Mouse (Mus musculus) intestine, postnatal 0 days (tissue): ENCODE results near the gene Ebf1. TPM values are rescaled to one million over a fixed set of nuclear protein-coding genes. Genes with fewer than 3 reads are reported as not detected.

Experiments used
- ATAC-seq: fragments of 200-750 bp; cut with Nextera tagmentation; 2 replicates; pipeline ENCODE4 v1.8.0; 2017; ENCODE audit warnings: mild to moderate bottlenecking, moderate TSS enrichment, moderate library complexity
- H3K27ac ChIP-seq: fragments of 300-500 bp; sonication (generic); 2 replicates; pipeline ENCODE4 v1.5.1; 2014; ENCODE audit warnings: mild to moderate bottlenecking, low read depth, low read length, moderate library complexity
- H3K27me3 ChIP-seq: fragments of 300-500 bp; sonication (generic); replicated peaks from 2 replicates; pipeline ENCODE4 v1.6.1; 2014; ENCODE audit warnings: low read length, mixed read lengths; ENCODE audit not compliant: control insufficient read depth, insufficient read depth
- H3K36me3 ChIP-seq: fragments of 300-500 bp; sonication (generic); 2 replicates; pipeline ENCODE4 v1.6.1; 2014; ENCODE audit warnings: mild to moderate bottlenecking, moderate library complexity; ENCODE audit not compliant: control insufficient read depth, insufficient read depth
- H3K4me1 ChIP-seq: fragments of 300-500 bp; sonication (generic); replicated peaks from 2 replicates; pipeline ENCODE4 v1.6.1; 2014; ENCODE audit warnings: antibody characterized with exemption, low read length, mixed read lengths; ENCODE audit not compliant: control insufficient read depth, insufficient read depth
- H3K4me2 ChIP-seq: fragments of 300-500 bp; sonication (generic); replicated peaks from 2 replicates; pipeline ENCODE4 v1.6.1; 2014; ENCODE audit warnings: low read depth, mild to moderate bottlenecking, moderate library complexity
- H3K4me3 ChIP-seq: fragments of 300-500 bp; sonication (generic); 2 replicates; pipeline ENCODE4 v1.5.1; 2014; ENCODE audit warnings: low read depth, low read length
- H3K9ac ChIP-seq: fragments of 300-500 bp; sonication (generic); 2 replicates; pipeline ENCODE4 v1.6.1; 2014; ENCODE audit warnings: mild to moderate bottlenecking, low read depth, low read length
- H3K9me3 ChIP-seq: fragments of 300-500 bp; sonication (generic); 2 replicates; pipeline ENCODE4 v1.6.1; 2016; ENCODE audit warnings: mixed run types; ENCODE audit not compliant: control insufficient read depth
- CTCF ChIP-seq: sonication (generic); IDR thresholded peaks from 2 replicates; pipeline ENCODE4 v1.5.1; 2016; ENCODE audit warnings: low read depth, mild to moderate bottlenecking, control low read depth, antibody characterized with exemption, moderate library complexity
- WGBS: fragments of 180-500 bp; shearing (Covaris S2); extraction: QIAGEN DNeasy Blood & Tissue Kit; methylation state at CpG from one replicate; pipeline ENCODE4 v1.1.7; 2014; 5-methylcytosine and 5-hydroxymethylcytosine counted together
- polyA plus RNA-seq: library from polyadenylated mRNA; unstranded; fragments of >200 nt; fragmentation: Nextera tagmentation; extraction: Ambion mirVana; gene quantifications from 2 replicates; pipeline ENCODE4 v1.2.1, GENCODE M21; 2015

The Ebf1 gene
- polyA plus RNA-seq, 1 experiment from 2014 or later: 4.0 TPM

- Histone ChIP-seq H3K4me3 (no peak overlapping the region), H3K27ac (no peak overlapping the region), H3K36me3 (no peaks in the 10 kb centered on the region), H3K9ac (no peak overlapping the region), H3K9me3 (no peaks in the 10 kb centered on the region), H3K27me3 (no peaks in the 10 kb centered on the region), H3K4me1 (no peaks in the 10 kb centered on the region), H3K4me2 (no peak overlapping the region)
- 78% methylated on average over 7 of the region's 7 CpGs for WGBS
- TF ChIP-seq CTCF: no peak
- ATAC-seq: no peak
Observed at GRCm38 (mm10) chr11:44763992-44764835, 147.1 kb downstream of the Ebf1 start.

- ATAC-seq: no peak
- Histone ChIP-seq H3K36me3 (no peaks in the 10 kb centered on the region), H3K9ac (no peak overlapping the region), H3K4me1 (no peaks in the 10 kb centered on the region), H3K4me3 (no peak overlapping the region), H3K27ac (no peak overlapping the region), H3K9me3 (no peaks in the 10 kb centered on the region), H3K27me3 (no peaks in the 10 kb centered on the region), H3K4me2 (no peak overlapping the region)
- 79% methylated on average over 11 of the region's 11 CpGs for WGBS
- no peak for TF ChIP-seq CTCF
Observed at GRCm38 (mm10) chr11:44764988-44765387, 147.9 kb downstream of the Ebf1 start.

- TF ChIP-seq CTCF: no peak
- Histone ChIP-seq H3K4me2 (no peak overlapping the region), H3K27me3 (no peaks in the 10 kb centered on the region), H3K9me3 (no peaks in the 10 kb centered on the region), H3K9ac (no peak overlapping the region), H3K36me3 (no peaks in the 10 kb centered on the region), H3K4me1 (no peaks in the 10 kb centered on the region), H3K4me3 (no peak overlapping the region), H3K27ac (no peak overlapping the region)
- WGBS: 43% methylated on average over 5 of the region's 5 CpGs
- no peak for ATAC-seq
Observed at GRCm38 (mm10) chr11:44766246-44766645, 149.1 kb downstream of the Ebf1 start.

- no peak for ATAC-seq
- no peak overlapping the region for H3K27ac ChIP-seq
- H3K9ac ChIP-seq: no peak overlapping the region
- WGBS: 38% methylated on average over 3 of the region's 3 CpGs
- H3K9me3 ChIP-seq: no peaks in the 10 kb centered on the region
- H3K4me3 ChIP-seq: no peak overlapping the region
- TF ChIP-seq CTCF: no peak
- H3K36me3 ChIP-seq: no peaks in the 10 kb centered on the region
- no peaks in the 10 kb centered on the region for H3K4me1 ChIP-seq
- H3K27me3 ChIP-seq: no peaks in the 10 kb centered on the region
- no peak overlapping the region for H3K4me2 ChIP-seq
Observed at GRCm38 (mm10) chr11:44767322-44767721, 150.2 kb downstream of the Ebf1 start.

GRCm38 (mm10) chr11:44768346-44768745 lies 151.2 kb downstream of the Ebf1 start:
- Histone ChIP-seq H3K4me2 (no peak overlapping the region), H3K27ac (no peak overlapping the region), H3K4me1 (no peaks in the 10 kb centered on the region), H3K27me3 (no peaks in the 10 kb centered on the region), H3K36me3 (no peaks in the 10 kb centered on the region), H3K9me3 (no peaks in the 10 kb centered on the region), H3K9ac (no peak overlapping the region), H3K4me3 (no peak overlapping the region)
- WGBS: 68% methylated on average over 5 of the region's 5 CpGs
- TF ChIP-seq CTCF: no peak
- no peak for ATAC-seq

GRCm38 (mm10) chr11:44770989-44771564 lies 154.0 kb downstream of the Ebf1 start:
- Histone ChIP-seq H3K4me3 (no peak overlapping the region), H3K27ac (no peak overlapping the region), H3K27me3 (no peaks in the 10 kb centered on the region), H3K36me3 (no peaks in the 10 kb centered on the region), H3K4me1 (no peaks in the 10 kb centered on the region), H3K9ac (no peak overlapping the region), H3K4me2 (no peak overlapping the region), H3K9me3 (no peaks in the 10 kb centered on the region)
- no peak for TF ChIP-seq CTCF
- ATAC-seq: no peak
- 74% methylated on average over 11 of the region's 11 CpGs for WGBS
